Mouse (Mus musculus) forebrain, embryonic 16.5 days (tissue): ENCODE data around the gene F2r. TPM values are rescaled to one million over a fixed set of nuclear protein-coding genes. Genes with fewer than 3 reads are reported as not detected.

Experiments
- ATAC-seq: fragments of 200-750 bp; cut with Nextera tagmentation; 2 replicates; pipeline ENCODE4 v1.8.0; 2017; ENCODE audit warnings: mild to moderate bottlenecking, moderate library complexity
- H3K27ac ChIP-seq: fragments of 300-500 bp; sonication (generic); 2 replicates; pipeline ENCODE4 v1.5.1; 2014; ENCODE audit warnings: low read length, control low read depth
- H3K27me3 ChIP-seq: fragments of 300-500 bp; sonication (generic); replicated peaks from 2 replicates; pipeline ENCODE4 v1.6.1; 2014; ENCODE audit warnings: low read length; ENCODE audit not compliant: control insufficient read depth, insufficient read depth
- H3K36me3 ChIP-seq: fragments of 300-500 bp; sonication (generic); 2 replicates; pipeline ENCODE4 v1.6.1; 2014; ENCODE audit not compliant: control insufficient read depth, insufficient read depth
- H3K4me1 ChIP-seq: fragments of 300-500 bp; sonication (generic); replicated peaks from 2 replicates; pipeline ENCODE4 v1.6.1; 2014; ENCODE audit warnings: low read length; ENCODE audit not compliant: control insufficient read depth, insufficient read depth
- H3K4me2 ChIP-seq: fragments of 300-500 bp; sonication (generic); 2 replicates; pipeline ENCODE4 v1.6.1; 2014; ENCODE audit warnings: mild to moderate bottlenecking, low read length, control low read depth
- H3K4me3 ChIP-seq: fragments of 300-500 bp; sonication (generic); replicated peaks from 2 replicates; pipeline ENCODE4 v1.5.1; 2014; ENCODE audit warnings: mild to moderate bottlenecking, low read length, control low read depth
- H3K9ac ChIP-seq: fragments of 300-500 bp; sonication (generic); replicated peaks from 2 replicates; pipeline ENCODE4 v1.6.1; 2014; ENCODE audit warnings: low read depth, low read length, control low read depth
- H3K9me3 ChIP-seq: fragments of 300-500 bp; sonication (generic); 2 replicates; pipeline ENCODE4 v1.6.1; 2016; ENCODE audit warnings: low read length; ENCODE audit not compliant: control insufficient read depth
- WGBS: fragments of 180-500 bp; shearing (Covaris S2); extraction: QIAGEN DNeasy Blood & Tissue Kit; methylation state at CpG from one replicate; pipeline ENCODE4 v1.1.7; 2014; 5-methylcytosine and 5-hydroxymethylcytosine counted together
- polyA plus RNA-seq: library from polyadenylated mRNA; unstranded; fragments of >200 nt; fragmentation: Nextera tagmentation; extraction: Ambion mirVana; gene quantifications from 2 replicates; pipeline ENCODE4 v1.2.1, GENCODE M21; 2015

The F2r gene
- polyA plus RNA-seq, 1 experiment from 2014 or later = 68.7 TPM

DNA sequence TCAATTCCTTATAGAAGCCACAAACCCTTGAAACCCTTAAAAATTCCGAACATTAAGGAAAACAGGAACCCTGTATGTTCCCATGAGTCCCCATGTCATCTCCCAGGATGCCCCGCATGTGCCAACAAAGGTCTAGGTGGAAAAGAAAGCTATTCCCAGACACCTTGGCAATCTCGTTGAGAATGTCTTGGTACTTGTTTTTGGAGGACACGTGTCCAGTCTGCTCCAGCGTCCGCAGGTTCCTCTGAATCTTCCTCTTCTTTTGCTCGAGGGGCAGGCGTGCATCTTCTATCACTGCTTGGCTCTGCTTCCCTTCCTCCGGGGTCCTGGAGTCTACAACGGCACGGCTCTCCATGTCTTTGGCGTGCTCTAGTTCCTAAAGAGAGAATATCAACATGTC, 17.0 kb upstream of the F2r start:
- Histone ChIP-seq H3K4me1 (peaks cover 10% of the 10 kb centered on the region), H3K36me3 (no peaks in the 10 kb centered on the region), H3K4me3 (no peak overlapping the region), H3K9me3 (no peaks in the 10 kb centered on the region), H3K4me2 (no peak overlapping the region), H3K27me3 (no peaks in the 10 kb centered on the region), H3K27ac (no peak overlapping the region), H3K9ac (no peak overlapping the region)
- ATAC-seq = no peak
- WGBS = 96% methylated on average over 12 of the region's 12 CpGs

- Histone ChIP-seq H3K9me3 (no peaks in the 10 kb centered on the region), H3K4me1 (peaks cover 6% of the 10 kb centered on the region), H3K9ac (no peak overlapping the region), H3K36me3 (no peaks in the 10 kb centered on the region), H3K27ac (no peak overlapping the region), H3K4me2 (no peak overlapping the region), H3K4me3 (no peak overlapping the region), H3K27me3 (no peaks in the 10 kb centered on the region)
- ATAC-seq = no peak
- WGBS = 62% methylated on average over 2 of the region's 2 CpGs
Observed at GRCm38 (mm10) chr13:95634451-95634850, 16.2 kb upstream of the F2r start.

- H3K27ac ChIP-seq = no peak overlapping the region
- H3K4me2 ChIP-seq = no peak overlapping the region
- H3K27me3 ChIP-seq = no peaks in the 10 kb centered on the region
- no peaks in the 10 kb centered on the region for H3K36me3 ChIP-seq
- H3K4me3 ChIP-seq = no peak overlapping the region
- H3K9ac ChIP-seq = no peak overlapping the region
- ATAC-seq = no peak
- WGBS = 50% methylated on average over 2 of the region's 2 CpGs
- H3K4me1 ChIP-seq = no peaks in the 10 kb centered on the region
- no peaks in the 10 kb centered on the region for H3K9me3 ChIP-seq
Observed at GRCm38 (mm10) chr13:95633384-95633783, 15.1 kb upstream of the F2r start.

- Histone ChIP-seq H3K4me1 (no peaks in the 10 kb centered on the region), H3K27ac (no peak overlapping the region), H3K9ac (no peak overlapping the region), H3K36me3 (no peaks in the 10 kb centered on the region), H3K9me3 (no peaks in the 10 kb centered on the region), H3K4me2 (no peak overlapping the region), H3K4me3 (no peak overlapping the region), H3K27me3 (no peaks in the 10 kb centered on the region)
- WGBS = 88% methylated on average over 6 of the region's 6 CpGs
- no peak for ATAC-seq
Observed at GRCm38 (mm10) chr13:95632144-95632543, 13.9 kb upstream of the F2r start.

DNA sequence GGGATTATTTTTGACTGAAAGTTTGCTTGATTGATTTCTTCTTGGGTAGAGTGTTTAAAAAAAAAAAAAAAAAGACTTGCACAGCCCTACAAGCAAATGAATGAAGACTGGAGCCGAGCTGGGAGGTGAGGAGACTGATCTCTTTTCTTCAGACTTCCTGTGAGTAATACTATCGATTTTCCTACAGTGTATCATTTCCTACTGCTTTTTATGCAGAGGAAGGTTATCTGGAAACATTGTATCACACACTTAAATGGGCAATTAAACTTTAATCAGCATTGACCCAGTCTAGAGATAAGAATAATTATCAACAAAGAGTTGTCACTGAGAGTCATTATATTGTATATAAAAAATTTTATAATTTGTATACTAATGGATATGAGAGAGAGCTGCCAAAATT, 12.5 kb upstream of the F2r start:
- Histone ChIP-seq H3K27ac (no peak overlapping the region), H3K4me2 (no peak overlapping the region), H3K4me1 (no peaks in the 10 kb centered on the region), H3K27me3 (no peaks in the 10 kb centered on the region), H3K4me3 (no peak overlapping the region), H3K36me3 (no peaks in the 10 kb centered on the region), H3K9me3 (no peaks in the 10 kb centered on the region), H3K9ac (no peak overlapping the region)
- no peak for ATAC-seq
- 88% methylated on average over 2 of the region's 2 CpGs for WGBS

- Histone ChIP-seq H3K27me3 (no peaks in the 10 kb centered on the region), H3K4me1 (no peaks in the 10 kb centered on the region), H3K4me2 (no peak overlapping the region), H3K9ac (no peak overlapping the region), H3K27ac (no peak overlapping the region), H3K9me3 (no peaks in the 10 kb centered on the region), H3K36me3 (no peaks in the 10 kb centered on the region), H3K4me3 (no peak overlapping the region)
- WGBS = 87% methylated on average over 10 of the region's 10 CpGs
- ATAC-seq = no peak
Observed at GRCm38 (mm10) chr13:95629751-95630150, 11.5 kb upstream of the F2r start.

DNA sequence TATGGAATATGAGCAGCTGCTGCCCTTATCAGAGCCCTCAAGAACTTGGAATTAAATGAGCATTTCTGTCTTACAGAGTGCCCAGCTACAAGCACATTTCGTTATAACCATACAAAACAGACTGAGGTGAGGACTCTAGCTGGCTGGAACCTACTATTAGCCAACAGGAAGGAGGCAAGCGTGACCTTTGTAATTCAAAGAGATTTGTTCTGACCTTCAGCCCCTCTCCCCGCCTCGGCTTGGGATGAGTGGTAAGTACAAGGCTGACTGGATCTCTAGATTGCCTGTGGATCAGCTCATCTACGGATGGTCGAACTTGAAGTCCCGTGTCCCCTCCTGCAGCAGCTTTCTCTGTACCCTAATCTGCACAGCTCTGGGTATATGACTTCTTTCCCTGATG, 8.4 kb upstream of the F2r start:
- no peak overlapping the region for H3K27ac ChIP-seq
- no peak for ATAC-seq
- no peaks in the 10 kb centered on the region for H3K9me3 ChIP-seq
- no peaks in the 10 kb centered on the region for H3K36me3 ChIP-seq
- H3K4me3 ChIP-seq = no peak overlapping the region
- H3K4me2 ChIP-seq = no peak overlapping the region
- WGBS = 80% methylated on average over 7 of the region's 7 CpGs
- no peak overlapping the region for H3K9ac ChIP-seq
- H3K4me1 ChIP-seq = no peaks in the 10 kb centered on the region
- H3K27me3 ChIP-seq = no peaks in the 10 kb centered on the region

GRCm38 (mm10) chr13:95623042-95623441, 4.8 kb upstream of the F2r start:
- whole genome bisulfite sequencing = 70% methylated on average over 3 of the region's 3 CpGs
- no peak for ATAC-seq
- Histone ChIP-seq H3K4me3 (no peak overlapping the region), H3K27me3 (no peaks in the 10 kb centered on the region), H3K4me2 (no peak overlapping the region), H3K4me1 (no peaks in the 10 kb centered on the region), H3K9me3 (no peaks in the 10 kb centered on the region), H3K27ac (no peak overlapping the region), H3K9ac (no peak overlapping the region), H3K36me3 (no peaks in the 10 kb centered on the region)

DNA sequence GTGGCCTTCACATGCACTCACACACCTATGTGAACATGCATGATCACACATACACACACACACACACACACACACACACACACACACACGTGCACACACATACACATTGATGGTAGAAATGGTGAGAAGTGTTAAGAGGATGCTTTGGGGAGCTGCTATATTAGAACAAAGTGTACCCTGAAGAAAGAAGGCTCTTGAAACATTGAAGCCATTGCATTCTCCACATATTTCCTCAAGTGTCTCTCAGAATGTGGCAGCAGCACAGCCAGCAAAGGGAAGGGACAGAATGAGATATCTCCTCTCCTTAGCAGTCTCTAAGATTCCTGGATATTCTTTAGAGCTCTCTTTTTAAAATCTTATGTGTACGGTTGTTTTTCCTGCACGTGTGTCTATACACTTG, 3.3 kb upstream of the F2r start:
- Histone ChIP-seq H3K27me3 (no peaks in the 10 kb centered on the region), H3K36me3 (no peaks in the 10 kb centered on the region), H3K9ac (no peak overlapping the region), H3K4me3 (no peak overlapping the region), H3K9me3 (no peaks in the 10 kb centered on the region), H3K4me2 (no peak overlapping the region), H3K27ac (no peak overlapping the region), H3K4me1 (peaks cover 7% of the 10 kb centered on the region)
- no peak for ATAC-seq
- 94% methylated on average over 3 of the region's 3 CpGs for WGBS

DNA sequence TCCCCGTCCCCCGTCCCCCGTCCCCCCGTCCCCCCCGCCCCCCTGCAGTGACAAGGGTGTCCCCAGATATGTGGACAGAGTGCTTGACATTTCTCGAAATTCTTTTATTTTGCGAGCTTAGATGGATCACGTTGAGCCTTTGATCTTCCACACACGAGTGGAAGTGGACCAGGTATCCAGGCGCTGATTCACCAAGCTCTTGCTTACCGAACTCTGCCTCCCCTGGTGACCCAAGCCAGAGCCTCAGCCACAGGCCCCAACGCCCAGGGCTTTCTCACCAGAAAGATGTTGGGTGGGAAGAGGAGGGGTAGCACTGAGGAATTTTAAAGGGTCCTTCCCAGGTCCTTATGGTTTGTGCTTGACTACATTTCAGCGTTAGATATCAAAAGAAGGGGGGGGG, 572 bp upstream of the F2r start:
- no peaks in the 10 kb centered on the region for H3K27me3 ChIP-seq
- H3K4me1 ChIP-seq = peaks cover 21% of the 10 kb centered on the region
- H3K9ac ChIP-seq = peak overlapping the region; percentile 81; the same call in 1 of the 2 replicates
- no peaks in the 10 kb centered on the region for H3K36me3 ChIP-seq
- peak; percentile 3 for ATAC-seq
- H3K4me2 ChIP-seq = peak overlapping the region; percentile 84
- H3K4me3 ChIP-seq = peak overlapping the region; percentile 92
- 6% methylated on average over 13 of the region's 13 CpGs for WGBS
- no peaks in the 10 kb centered on the region for H3K9me3 ChIP-seq
- no peak overlapping the region for H3K27ac ChIP-seq
